Comparison of ENCODE assay signal across 21 mouse cellular contexts in the genomic region with DNA sequence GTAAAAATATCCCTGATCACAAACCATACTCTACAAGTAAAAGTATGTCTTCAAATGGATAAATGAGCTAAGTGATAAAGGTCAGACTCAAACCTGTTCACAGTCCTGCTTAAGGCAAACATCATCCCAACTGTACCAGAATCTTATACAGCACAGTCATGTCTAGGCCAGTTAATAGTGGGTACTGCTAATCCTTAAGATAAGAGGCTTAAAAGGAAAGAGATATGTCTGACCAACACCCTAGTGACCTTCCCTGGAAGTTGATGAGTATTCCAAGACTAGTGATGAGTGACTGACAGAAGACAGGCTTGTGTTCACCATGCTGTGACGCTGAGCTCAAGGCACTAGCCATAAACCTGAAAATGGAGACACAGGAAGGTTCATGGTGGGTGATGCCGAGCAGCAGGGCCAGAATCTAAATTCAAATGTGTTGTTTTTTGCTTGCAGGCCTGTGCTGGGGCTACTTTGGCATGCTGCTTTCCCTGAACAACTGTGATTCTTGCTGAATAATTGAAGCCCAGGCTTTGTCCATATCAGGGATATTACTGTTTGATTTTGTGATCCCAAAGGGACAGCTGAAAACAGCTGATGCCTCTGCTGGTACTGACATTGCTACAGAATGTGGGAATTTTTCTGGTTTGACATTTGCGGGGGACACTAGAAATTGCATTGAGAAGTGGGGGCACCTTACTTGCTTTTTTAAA.
DNase-seq lines count a peak whose midpoint lies in the region; ATAC-seq and TF ChIP-seq lines count a peak whose summit lies in the region.
"Had no signal": no experiment of that assay in that cellular context is flagged by ENCODE, and none has a peak within 500 bp of the region (broad histone marks: within the 10 kb centered on the region; RNA-seq: fewer than 3 reads in every experiment).

No protein-coding gene starts in this region.

- H3K27me3 ChIP-seq in hindbrain, embryonic 13.5 days: no peaks in the 10 kb centered on the region
- H3K27me3 ChIP-seq in hindbrain, postnatal 0 days (ENCODE audit: insufficient read depth, low read length): no peaks in the 10 kb centered on the region
- no peaks in the 10 kb centered on the region for H3K27me3 ChIP-seq in neural tube, embryonic 13.5 days
- no peaks in the 10 kb centered on the region for H3K27me3 ChIP-seq in midbrain, embryonic 13.5 days
- no peaks in the 10 kb centered on the region for H3K27me3 ChIP-seq in neural tube, embryonic 14.5 days (ENCODE audit: control insufficient read depth, insufficient read depth, low read length)
- H3K27me3 ChIP-seq: CH12.LX; embryonic facial prominence, embryonic 15.5 days; heart, embryonic 12.5 days; hindbrain, embryonic 15.5 days had no signal

- no peak for DNase-seq in hindbrain, postnatal 0 days (ENCODE audit: low spot score)
- DNase-seq in neural tube, embryonic 10.5 days (ENCODE audit: extremely low spot score, low spot score): no peak
- DNase-seq in kidney, adult 8-10 months: no peak
- DNase-seq: adrenal gland, postnatal 14 days; cerebellum, adult 2 months; cerebellum, postnatal 10 days; gastrocnemius, adult 2 months; gastrocnemius, postnatal 25 days had no signal

- no peak for TF ChIP-seq CTCF in hindbrain, postnatal 0 days (IDR thresholded peaks at IDR 0.05; ENCODE audit: low read depth)

- no peaks in the 10 kb centered on the region for H3K36me3 ChIP-seq in hindbrain, embryonic 13.5 days
- H3K36me3 ChIP-seq in hindbrain, postnatal 0 days (ENCODE audit: insufficient read depth, low read length): no peaks in the 10 kb centered on the region
- H3K36me3 ChIP-seq in neural tube, embryonic 13.5 days: no peaks in the 10 kb centered on the region
- H3K36me3 ChIP-seq in midbrain, embryonic 13.5 days: no peaks in the 10 kb centered on the region
- H3K36me3 ChIP-seq in neural tube, embryonic 14.5 days (ENCODE audit: control insufficient read depth, insufficient read depth, low read length): no peaks in the 10 kb centered on the region
- H3K36me3 ChIP-seq: embryonic facial prominence, embryonic 15.5 days; forebrain, embryonic 10.5 days; heart, embryonic 12.5 days; hindbrain, embryonic 15.5 days had no signal

- ATAC-seq in hindbrain, embryonic 13.5 days (ENCODE audit: low FRiP score): peak; percentile 75
- ATAC-seq in hindbrain, postnatal 0 days: no peak
- ATAC-seq in neural tube, embryonic 13.5 days (ENCODE audit: low read depth): peak; percentile 88
- peak; percentile 87 for ATAC-seq in midbrain, embryonic 13.5 days
- ATAC-seq in neural tube, embryonic 14.5 days (ENCODE audit: low read depth): peak; percentile 84
- ATAC-seq: activated CD4-positive, CD25-positive, alpha-beta regulatory T cell, adult 4 months; forebrain, embryonic 14.5 days; Patski had no signal

- peak overlapping the region; percentile 55; the same call in 1 of the 2 replicates for H3K27ac ChIP-seq in hindbrain, embryonic 13.5 days
- no peak overlapping the region for H3K27ac ChIP-seq in hindbrain, postnatal 0 days
- peak overlapping the region; percentile 77 for H3K27ac ChIP-seq in neural tube, embryonic 13.5 days (replicated peaks)
- peak overlapping the region; percentile 62 for H3K27ac ChIP-seq in midbrain, embryonic 13.5 days
- H3K27ac ChIP-seq in neural tube, embryonic 14.5 days (ENCODE audit: low read depth, low read length): peak overlapping the region; percentile 55; the same call in 1 of the 2 replicates
- H3K27ac ChIP-seq: embryonic facial prominence, embryonic 15.5 days; forebrain, embryonic 10.5 days; gastrocnemius, adult 2 months; hindbrain, embryonic 15.5 days had no signal

- 43% methylated on average over 3 of the region's 3 CpGs for WGBS in hindbrain, embryonic 13.5 days
- 77% methylated on average over 3 of the region's 3 CpGs for WGBS in hindbrain, postnatal 0 days
- 47% methylated on average over 3 of the region's 3 CpGs for WGBS in neural tube, embryonic 13.5 days
- 65% methylated on average over 3 of the region's 3 CpGs for WGBS in midbrain, embryonic 13.5 days
- WGBS in neural tube, embryonic 14.5 days: 44% methylated on average over 3 of the region's 3 CpGs

- peaks cover 11% of the 10 kb centered on the region; the same call in 1 of the 2 replicates for H3K4me1 ChIP-seq in hindbrain, embryonic 13.5 days (replicated peaks)
- H3K4me1 ChIP-seq in hindbrain, postnatal 0 days (ENCODE audit: insufficient read depth, low read length): no peaks in the 10 kb centered on the region
- peaks cover 15% of the 10 kb centered on the region for H3K4me1 ChIP-seq in neural tube, embryonic 13.5 days (replicated peaks)
- H3K4me1 ChIP-seq in midbrain, embryonic 13.5 days (replicated peaks): peaks cover 19% of the 10 kb centered on the region; the same call in 1 of the 2 replicates
- H3K4me1 ChIP-seq in neural tube, embryonic 14.5 days (ENCODE audit: control insufficient read depth, insufficient read depth, low read length): no peaks in the 10 kb centered on the region
- H3K4me1 ChIP-seq: embryonic facial prominence, embryonic 15.5 days; forebrain, embryonic 10.5 days; heart, embryonic 12.5 days had no signal

- no peak overlapping the region for H3K4me2 ChIP-seq in hindbrain, embryonic 13.5 days
- no peak overlapping the region for H3K4me2 ChIP-seq in hindbrain, postnatal 0 days (ENCODE audit: low read depth, low read length)
- no peak overlapping the region for H3K4me2 ChIP-seq in neural tube, embryonic 13.5 days
- H3K4me2 ChIP-seq in midbrain, embryonic 13.5 days (replicated peaks): no peak overlapping the region
- H3K4me2 ChIP-seq in neural tube, embryonic 14.5 days (ENCODE audit: low read depth, low read length): no peak overlapping the region
- H3K4me2 ChIP-seq: embryonic facial prominence, embryonic 15.5 days; heart, embryonic 12.5 days; hindbrain, embryonic 15.5 days had no signal

- no peak overlapping the region for H3K4me3 ChIP-seq in hindbrain, embryonic 13.5 days
- no peak overlapping the region for H3K4me3 ChIP-seq in hindbrain, postnatal 0 days (ENCODE audit: low read length)
- no peak overlapping the region for H3K4me3 ChIP-seq in neural tube, embryonic 13.5 days
- no peak overlapping the region for H3K4me3 ChIP-seq in midbrain, embryonic 13.5 days (replicated peaks)
- no peak overlapping the region for H3K4me3 ChIP-seq in neural tube, embryonic 14.5 days (ENCODE audit: low read depth, low read length)
- H3K4me3 ChIP-seq: embryonic facial prominence, embryonic 15.5 days; erythroblast, embryonic 14.5 days; forebrain, embryonic 10.5 days; gastrocnemius, adult 2 months; heart, embryonic 12.5 days; hindbrain, embryonic 15.5 days had no signal

- H3K9me3 ChIP-seq in hindbrain, embryonic 13.5 days: no peaks in the 10 kb centered on the region
- H3K9me3 ChIP-seq in hindbrain, postnatal 0 days (ENCODE audit: low read length): no peaks in the 10 kb centered on the region
- H3K9me3 ChIP-seq in neural tube, embryonic 13.5 days: no peaks in the 10 kb centered on the region
- H3K9me3 ChIP-seq in midbrain, embryonic 13.5 days: no peaks in the 10 kb centered on the region
- no peaks in the 10 kb centered on the region for H3K9me3 ChIP-seq in neural tube, embryonic 14.5 days (ENCODE audit: control insufficient read depth, low read length)
- H3K9me3 ChIP-seq: embryonic facial prominence, embryonic 15.5 days; forebrain, embryonic 10.5 days; heart, embryonic 12.5 days; hindbrain, embryonic 15.5 days had no signal

- H3K9ac ChIP-seq in hindbrain, embryonic 13.5 days: no peak overlapping the region
- no peak overlapping the region for H3K9ac ChIP-seq in hindbrain, postnatal 0 days (replicated peaks; ENCODE audit: low read length)
- no peak overlapping the region for H3K9ac ChIP-seq in neural tube, embryonic 13.5 days
- no peak overlapping the region for H3K9ac ChIP-seq in midbrain, embryonic 13.5 days (replicated peaks)
- H3K9ac ChIP-seq in neural tube, embryonic 14.5 days (replicated peaks; ENCODE audit: low read depth, low read length): no peak overlapping the region
- H3K9ac ChIP-seq: embryonic facial prominence, embryonic 15.5 days; heart, embryonic 12.5 days; hindbrain, embryonic 15.5 days had no signal
